Mouse (Mus musculus): Measurements from ENCODE around the gene Nipal3. TPM values are rescaled to one million over a fixed set of nuclear protein-coding genes. Genes with fewer than 3 reads are reported as not detected.

Gene Nipal3
- polyA plus RNA-seq, 1 experiment = 0.91 TPM

DNA sequence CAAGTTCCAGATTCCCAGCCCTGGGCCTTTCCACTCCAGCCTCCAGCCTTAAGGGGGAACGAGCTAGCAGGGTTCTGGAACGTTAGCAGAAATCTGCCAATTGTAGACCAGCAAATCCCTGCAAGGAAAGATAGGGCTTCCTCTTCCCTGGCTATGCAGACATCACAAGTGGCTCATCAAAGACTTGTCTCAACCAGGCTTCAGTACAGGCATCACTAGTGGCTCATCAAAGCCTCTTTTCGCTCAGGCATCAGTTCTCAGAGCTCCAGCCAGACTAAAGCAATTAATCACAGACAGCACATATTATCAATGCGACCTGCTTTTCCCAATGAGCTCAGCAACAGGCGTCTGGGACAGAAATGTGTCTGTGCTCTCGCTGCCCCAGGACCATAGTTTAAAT lies 38.2 kb upstream of the Nipal3 start:
- TF ChIP-seq FOSL1 (IDR thresholded peaks at IDR 0.05; ENCODE audit: insufficient read depth, low read length, poor library complexity, severe bottlenecking) = no peak
- no peak for TF ChIP-seq CTCF (IDR thresholded peaks at IDR 0.05; ENCODE audit: control insufficient read depth, insufficient read depth, insufficient read length)
- no peak for TF ChIP-seq CEBPB (IDR thresholded peaks at IDR 0.05; ENCODE audit: low read depth)
- no peak for TF ChIP-seq MYOG (IDR thresholded peaks at IDR 0.05; ENCODE audit: control insufficient read depth, extremely low read depth, insufficient read length)
- no peak for TF ChIP-seq MYOD1 (IDR thresholded peaks at IDR 0.05; ENCODE audit: control insufficient read depth, insufficient read length, low read depth)
- no peak for TF ChIP-seq MAX (IDR thresholded peaks at IDR 0.05)
- TF ChIP-seq USF1 (IDR thresholded peaks at IDR 0.05; ENCODE audit: low read depth) = no peak
- no peaks in the 10 kb centered on the region for H3K79me3 ChIP-seq (ENCODE audit: low read depth)
- H3ac ChIP-seq (ENCODE audit: control insufficient read depth, insufficient read length, low read depth) = no peak overlapping the region

DNA sequence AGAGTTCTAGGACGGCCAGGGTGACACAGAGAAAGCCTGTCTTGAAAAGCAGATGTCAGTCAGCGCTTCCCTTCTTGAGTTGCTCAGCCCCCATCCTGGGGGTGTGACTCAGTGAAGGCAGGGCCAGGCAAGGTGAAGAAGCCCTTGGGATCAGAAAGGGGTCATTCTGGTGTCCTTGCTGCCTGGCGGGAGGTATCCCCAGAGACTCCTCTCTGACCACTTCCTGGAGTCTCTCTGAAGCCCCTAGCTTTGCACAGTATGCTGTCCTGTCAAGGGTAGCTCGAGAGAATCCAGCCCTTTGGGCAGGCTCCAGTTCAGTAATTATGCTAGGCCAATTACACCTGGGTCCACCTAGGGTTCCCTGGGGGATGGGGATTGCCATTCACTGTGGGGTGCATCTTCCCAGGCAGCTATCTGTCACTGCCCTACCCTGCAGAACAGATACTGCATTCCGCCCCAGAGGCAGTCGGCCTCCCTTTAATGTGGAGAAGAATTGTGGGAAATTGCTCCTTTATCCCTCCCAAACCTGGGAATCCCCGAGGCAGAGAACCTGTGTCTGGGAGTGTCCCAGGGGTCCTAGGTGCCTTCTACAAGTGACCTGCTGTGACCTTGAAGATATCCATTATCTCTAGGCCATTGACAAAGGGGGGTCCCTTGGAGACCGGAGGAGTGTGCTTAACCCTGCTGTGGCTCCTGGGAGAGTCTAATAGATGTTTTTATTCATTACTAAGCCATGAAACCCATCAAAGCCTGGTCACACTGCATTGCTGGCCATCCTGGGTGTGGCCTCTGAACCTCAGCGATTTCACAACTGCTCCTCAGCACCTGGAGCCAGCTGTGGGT lies 37.2 kb upstream of the Nipal3 start:
- no peak for TF ChIP-seq MYOD1 (IDR thresholded peaks at IDR 0.05; ENCODE audit: control insufficient read depth, insufficient read length, low read depth)
- H3K79me3 ChIP-seq (ENCODE audit: low read depth) = no peaks in the 10 kb centered on the region
- no peaks in the 10 kb centered on the region for H3K79me2 ChIP-seq (ENCODE audit: control insufficient read depth, insufficient read depth)
- H3K36me3 ChIP-seq (ENCODE audit: control insufficient read depth, insufficient read depth) = no peaks in the 10 kb centered on the region
- H3ac ChIP-seq (ENCODE audit: control insufficient read depth, insufficient read length, low read depth) = no peak overlapping the region
- H3K4me3 ChIP-seq (ENCODE audit: insufficient read depth, poor library complexity, severe bottlenecking) = no peak overlapping the region
- no peaks in the 10 kb centered on the region for H3K27me3 ChIP-seq (ENCODE audit: control insufficient read depth, insufficient read depth, insufficient read length)

More for the DNA sequence above, 38.2 kb upstream of the Nipal3 start:
- Histone ChIP-seq H3K36me3 (ENCODE audit: control insufficient read depth, insufficient read depth) (no peaks in the 10 kb centered on the region), H3K79me2 (ENCODE audit: control insufficient read depth, insufficient read depth) (no peaks in the 10 kb centered on the region), H3K27me3 (ENCODE audit: control insufficient read depth, insufficient read depth, insufficient read length) (no peaks in the 10 kb centered on the region), H3K4me3 (ENCODE audit: insufficient read depth, poor library complexity, severe bottlenecking) (no peak overlapping the region)

DNA sequence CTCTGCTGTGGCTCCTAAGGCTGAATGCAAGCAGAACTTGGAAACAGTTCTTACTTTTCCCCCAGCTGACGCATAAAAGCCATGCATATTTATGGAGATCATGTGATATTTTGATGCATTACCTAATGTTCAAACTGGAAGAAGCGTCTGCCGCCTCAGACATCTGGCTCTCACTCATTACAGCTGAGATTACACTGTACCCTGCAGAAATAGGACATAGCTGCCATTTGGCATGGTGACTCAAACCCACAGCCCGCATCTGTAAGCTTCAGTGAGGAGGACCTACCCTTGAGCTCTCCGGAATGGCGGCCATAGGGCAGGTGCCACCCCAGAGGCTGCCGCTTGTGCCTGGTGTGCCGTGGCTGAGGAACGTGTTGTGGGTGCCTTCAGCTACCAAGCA lies 36.4 kb upstream of the Nipal3 start:
- TF ChIP-seq CTCF (IDR thresholded peaks at IDR 0.05; ENCODE audit: control insufficient read depth, insufficient read depth, insufficient read length) (no peak), MYOD1 (IDR thresholded peaks at IDR 0.05; ENCODE audit: control insufficient read depth, insufficient read length, low read depth) (peak; percentile 13), USF1 (IDR thresholded peaks at IDR 0.05; ENCODE audit: low read depth) (no peak), CEBPB (IDR thresholded peaks at IDR 0.05; ENCODE audit: low read depth) (no peak), FOSL1 (IDR thresholded peaks at IDR 0.05; ENCODE audit: insufficient read depth, low read length, poor library complexity, severe bottlenecking) (no peak), MAX (IDR thresholded peaks at IDR 0.05) (no peak), MYOG (IDR thresholded peaks at IDR 0.05; ENCODE audit: control insufficient read depth, extremely low read depth, insufficient read length) (no peak)
- Histone ChIP-seq H3ac (ENCODE audit: control insufficient read depth, insufficient read length, low read depth) (no peak overlapping the region), H3K36me3 (ENCODE audit: control insufficient read depth, insufficient read depth) (no peaks in the 10 kb centered on the region), H3K27me3 (ENCODE audit: control insufficient read depth, insufficient read depth, insufficient read length) (no peaks in the 10 kb centered on the region), H3K79me2 (ENCODE audit: control insufficient read depth, insufficient read depth) (no peaks in the 10 kb centered on the region), H3K79me3 (ENCODE audit: low read depth) (no peaks in the 10 kb centered on the region), H3K4me3 (ENCODE audit: insufficient read depth, poor library complexity, severe bottlenecking) (no peak overlapping the region)

DNA sequence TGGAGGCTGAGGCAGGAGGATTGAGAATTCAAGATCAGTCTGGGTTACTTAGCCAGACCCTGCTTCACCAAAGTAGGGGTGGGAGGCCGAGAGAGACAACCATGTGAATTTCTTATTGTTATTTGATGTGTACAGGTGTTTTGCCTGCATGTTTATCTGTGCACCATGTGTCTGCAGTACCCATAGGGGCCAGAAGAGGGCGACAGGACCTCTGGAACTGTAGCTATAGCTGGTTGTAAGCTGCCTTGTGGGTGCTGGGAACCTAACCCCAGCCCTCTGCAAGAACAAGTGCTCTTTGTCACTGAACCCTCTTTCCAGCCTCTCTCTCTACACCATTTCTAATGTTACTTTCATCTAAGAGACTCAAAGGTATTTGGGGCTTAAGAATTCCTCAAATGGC lies 35.4 kb upstream of the Nipal3 start:
- H3K79me2 ChIP-seq (ENCODE audit: control insufficient read depth, insufficient read depth) = no peaks in the 10 kb centered on the region
- no peak overlapping the region for H3ac ChIP-seq (ENCODE audit: control insufficient read depth, insufficient read length, low read depth)
- no peaks in the 10 kb centered on the region for H3K36me3 ChIP-seq (ENCODE audit: control insufficient read depth, insufficient read depth)
- H3K27me3 ChIP-seq (ENCODE audit: control insufficient read depth, insufficient read depth, insufficient read length) = no peaks in the 10 kb centered on the region
- no peak overlapping the region for H3K4me3 ChIP-seq (ENCODE audit: insufficient read depth, poor library complexity, severe bottlenecking)
- no peak for TF ChIP-seq FOSL1 (IDR thresholded peaks at IDR 0.05; ENCODE audit: insufficient read depth, low read length, poor library complexity, severe bottlenecking)
- TF ChIP-seq CTCF (IDR thresholded peaks at IDR 0.05; ENCODE audit: control insufficient read depth, insufficient read depth, insufficient read length) = no peak
- TF ChIP-seq MYOG (IDR thresholded peaks at IDR 0.05; ENCODE audit: control insufficient read depth, extremely low read depth, insufficient read length) = no peak
- no peak for TF ChIP-seq USF1 (IDR thresholded peaks at IDR 0.05; ENCODE audit: low read depth)
- TF ChIP-seq MYOD1 (IDR thresholded peaks at IDR 0.05; ENCODE audit: control insufficient read depth, insufficient read length, low read depth) = no peak
- no peak for TF ChIP-seq MAX (IDR thresholded peaks at IDR 0.05)
- TF ChIP-seq CEBPB (IDR thresholded peaks at IDR 0.05; ENCODE audit: low read depth) = no peak
- no peaks in the 10 kb centered on the region for H3K79me3 ChIP-seq (ENCODE audit: low read depth)

DNA sequence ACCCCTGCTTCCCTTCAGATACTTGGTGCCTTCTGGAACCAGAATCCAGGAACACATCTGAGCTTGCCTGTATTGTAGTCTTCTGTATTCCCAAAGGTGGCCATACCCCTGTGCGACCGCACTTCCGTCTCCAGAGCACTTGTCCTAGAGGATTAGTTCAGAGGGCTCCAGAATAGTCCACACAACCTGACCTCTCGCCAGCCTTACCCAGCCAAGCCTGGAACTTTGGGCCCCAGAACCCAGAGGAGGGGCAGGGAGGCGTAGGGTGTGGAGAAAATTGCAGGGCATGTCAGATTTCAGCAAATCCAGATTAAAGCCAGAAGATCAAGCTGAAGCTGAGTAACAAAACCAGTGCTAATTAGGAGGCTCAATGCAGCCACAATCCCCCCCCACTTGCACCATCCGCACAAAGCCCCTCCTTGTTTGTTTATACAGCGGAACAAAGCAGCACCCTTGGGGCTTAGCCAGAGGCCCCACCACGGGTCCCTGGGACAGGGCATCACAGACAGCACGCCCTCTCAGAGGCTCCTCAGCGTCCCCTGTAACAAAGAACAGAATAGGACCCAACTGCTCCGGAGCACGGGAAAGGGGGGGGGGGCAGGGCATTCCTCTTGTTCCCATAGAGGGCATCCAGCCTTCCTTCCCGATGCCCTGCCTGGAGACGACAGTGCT lies 31.3 kb upstream of the Nipal3 start:
- H3K79me2 ChIP-seq (ENCODE audit: control insufficient read depth, insufficient read depth) = no peaks in the 10 kb centered on the region
- no peaks in the 10 kb centered on the region for H3K36me3 ChIP-seq (ENCODE audit: control insufficient read depth, insufficient read depth)
- no peak overlapping the region for H3K4me3 ChIP-seq (ENCODE audit: insufficient read depth, poor library complexity, severe bottlenecking)
- H3ac ChIP-seq (ENCODE audit: control insufficient read depth, insufficient read length, low read depth) = no peak overlapping the region
- TF ChIP-seq FOSL1 (IDR thresholded peaks at IDR 0.05; ENCODE audit: insufficient read depth, low read length, poor library complexity, severe bottlenecking) (no peak), MAX (IDR thresholded peaks at IDR 0.05) (no peak), CEBPB (IDR thresholded peaks at IDR 0.05; ENCODE audit: low read depth) (no peak), MYOD1 (IDR thresholded peaks at IDR 0.05; ENCODE audit: control insufficient read depth, insufficient read length, low read depth) (no peak), MYOG (IDR thresholded peaks at IDR 0.05; ENCODE audit: control insufficient read depth, extremely low read depth, insufficient read length) (no peak), USF1 (IDR thresholded peaks at IDR 0.05; ENCODE audit: low read depth) (no peak), CTCF (IDR thresholded peaks at IDR 0.05; ENCODE audit: control insufficient read depth, insufficient read depth, insufficient read length) (no peak)
- H3K27me3 ChIP-seq (ENCODE audit: control insufficient read depth, insufficient read depth, insufficient read length) = no peaks in the 10 kb centered on the region
- no peaks in the 10 kb centered on the region for H3K79me3 ChIP-seq (ENCODE audit: low read depth)
